Mouse (Mus musculus) MEL (cell line): ENCODE data around the gene Pear1.

Source experiments
- HCFC1 ChIP-seq: IDR thresholded peaks from 2 replicates; pipeline ENCODE4 v1.6.1; 2012; ENCODE audit warnings: low read depth, mild to moderate bottlenecking, inconsistent platforms, low read length, improper control_type of control experiment, moderate library complexity
- SIN3A ChIP-seq: IDR thresholded peaks from 2 replicates; pipeline ENCODE4 v1.6.1; 2012; ENCODE audit warnings: low read length, improper control_type of control experiment, inconsistent platforms
- SMC3 ChIP-seq: IDR thresholded peaks from 2 replicates; pipeline ENCODE4 v1.6.1; 2011; ENCODE audit warnings: low read depth, low read length, improper control_type of control experiment
- USF1 ChIP-seq: IDR thresholded peaks from 2 replicates; pipeline ENCODE4 v1.6.1; 2014; ENCODE audit warnings: low read depth, mild to moderate bottlenecking, inconsistent platforms, low read length, improper control_type of control experiment, moderate library complexity
- USF2 ChIP-seq, 2 experiments: IDR thresholded peaks; 2 replicates each; pipeline ENCODE4 v1.6.1; 2011 to 2012; ENCODE audit warnings: improper control_type of control experiment in 2 of 2, low read length in 2 of 2, borderline replicate concordance in 1 of 2, inconsistent platforms in 1 of 2, low read depth in 1 of 2, mild to moderate bottlenecking in 1 of 2; ENCODE audit not compliant: insufficient read depth in 1 of 2

DNA sequence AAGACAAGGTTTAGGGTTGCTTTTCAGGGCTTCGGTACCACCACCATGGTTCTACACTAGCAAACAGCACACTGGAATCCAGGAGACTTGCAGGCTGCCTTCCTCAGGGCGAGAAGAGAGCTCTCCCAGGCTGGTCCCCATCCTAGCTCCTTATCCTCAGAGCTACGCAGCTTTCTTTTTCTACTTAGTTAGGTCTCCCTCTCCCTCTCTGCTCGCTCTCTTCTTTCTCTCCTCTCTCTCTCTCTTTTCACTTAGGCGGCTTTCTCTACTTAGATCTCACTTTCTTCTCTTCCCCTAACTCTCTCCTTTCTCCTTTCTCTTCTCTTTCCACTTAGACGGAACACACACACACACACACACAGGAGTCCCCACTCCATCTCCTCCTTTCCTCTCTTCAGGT lies 55.7 kb downstream of the Pear1 start:
- TF ChIP-seq HCFC1 (no peak), SMC3 (no peak), USF2 (IDR thresholded peaks at IDR 0.05; ENCODE audit: borderline replicate concordance in 1 of 2, insufficient read depth in 1 of 2, low read depth in 1 of 2, low read length in 2 of 2) (no peak), SIN3A (no peak), USF1 (no peak)
